Comparison of ENCODE assay signal across 10 mouse cellular contexts in genomic region chr5:77570364-77570763, GRCm38 (mm10).
A peak's percentile ranks its signal among the peaks of the same experiment; 100 is the strongest.
DNase-seq lines count a peak whose midpoint lies in the region; ATAC-seq and TF ChIP-seq lines count a peak whose summit lies in the region.
"Had no signal": no experiment of that assay in that cellular context is flagged by ENCODE, and none has a peak within 500 bp of the region (broad histone marks: within the 10 kb centered on the region; RNA-seq: fewer than 3 reads in every experiment).

No protein-coding gene starts in this region.

- H3K4me1 ChIP-seq in kidney, embryonic 15.5 days = no peaks in the 10 kb centered on the region
- H3K4me1 ChIP-seq in heart, embryonic 10.5 days = 0 out of 2 replicates have a peak, but pooled peaks cover 4% of the 10 kb centered on the region
- no peaks in the 10 kb centered on the region for H3K4me1 ChIP-seq in midbrain, embryonic 13.5 days (replicated peaks)
- H3K4me1 ChIP-seq: lung, embryonic 15.5 days had no signal

- H3K36me3 ChIP-seq in kidney, embryonic 15.5 days = no peaks in the 10 kb centered on the region
- no peaks in the 10 kb centered on the region for H3K36me3 ChIP-seq in heart, embryonic 10.5 days
- no peaks in the 10 kb centered on the region for H3K36me3 ChIP-seq in midbrain, embryonic 13.5 days
- H3K36me3 ChIP-seq: lung, embryonic 15.5 days had no signal

- no peak for TF ChIP-seq POLR2A in brain, embryonic 14.5 days (IDR thresholded peaks at IDR 0.05; ENCODE audit: borderline replicate concordance, extremely low read depth, insufficient read depth, insufficient read length, poor library complexity, severe bottlenecking)

- H3K4me3 ChIP-seq in kidney, embryonic 15.5 days (replicated peaks) = no peak overlapping the region
- H3K4me3 ChIP-seq in heart, embryonic 10.5 days = no peak overlapping the region
- no peak overlapping the region for H3K4me3 ChIP-seq in midbrain, embryonic 13.5 days (replicated peaks)
- H3K4me3 ChIP-seq: lung, embryonic 15.5 days; myocyte had no signal

- peak; percentile 78; the same call in 1 of the 2 replicates for ATAC-seq in kidney, embryonic 15.5 days (replicated peaks; ENCODE audit: low FRiP score)
- peak; percentile 60; the same call in 1 of the 2 replicates for ATAC-seq in midbrain, embryonic 13.5 days
- no peak for ATAC-seq in inflammation-experienced regulatory T-cells, adult 6 months

- no peak for DNase-seq in kidney, adult 8-10 months
- peak; percentile 40 for DNase-seq in brain, embryonic 14.5 days (ENCODE audit: low read depth)
- no peak for DNase-seq in heart, embryonic 10.5 days (ENCODE audit: low spot score)
- DNase-seq in thymus, adult 18-20 months = no peak
- DNase-seq: cerebellum, postnatal 25 days had no signal

- no peak overlapping the region for H3K27ac ChIP-seq in kidney, embryonic 15.5 days
- H3K27ac ChIP-seq in heart, embryonic 10.5 days = 0 out of 2 replicates have a peak overlapping the region, but pooled peaks have one; percentile 37
- H3K27ac ChIP-seq in midbrain, embryonic 13.5 days = no peak overlapping the region
- H3K27ac ChIP-seq: lung, embryonic 15.5 days had no signal

- no peak for TF ChIP-seq CTCF in brain, embryonic 14.5 days (IDR thresholded peaks at IDR 0.05; ENCODE audit: borderline replicate concordance, extremely low read depth, insufficient read depth, insufficient read length)

- no peak overlapping the region for H3K4me2 ChIP-seq in kidney, embryonic 15.5 days
- no peak overlapping the region for H3K4me2 ChIP-seq in midbrain, embryonic 13.5 days (replicated peaks)
- H3K4me2 ChIP-seq: lung, embryonic 15.5 days had no signal

- no peak overlapping the region for H3K9ac ChIP-seq in kidney, embryonic 15.5 days
- no peak overlapping the region for H3K9ac ChIP-seq in midbrain, embryonic 13.5 days (replicated peaks)
- H3K9ac ChIP-seq: lung, embryonic 15.5 days had no signal

- H3K9me3 ChIP-seq in kidney, embryonic 15.5 days (replicated peaks) = no peaks in the 10 kb centered on the region
- no peaks in the 10 kb centered on the region for H3K9me3 ChIP-seq in heart, embryonic 10.5 days
- no peaks in the 10 kb centered on the region for H3K9me3 ChIP-seq in midbrain, embryonic 13.5 days
- H3K9me3 ChIP-seq: lung, embryonic 15.5 days had no signal

- 55% methylated on average over 9 of the region's 9 CpGs for WGBS in kidney, embryonic 15.5 days
- 61% methylated on average over 9 of the region's 9 CpGs for WGBS in heart, embryonic 10.5 days
- WGBS in midbrain, embryonic 13.5 days = 59% methylated on average over 9 of the region's 9 CpGs

- no peaks in the 10 kb centered on the region for H3K27me3 ChIP-seq in kidney, embryonic 15.5 days
- H3K27me3 ChIP-seq in heart, embryonic 10.5 days (ENCODE audit: insufficient read depth, poor library complexity, severe bottlenecking) = no peaks in the 10 kb centered on the region
- H3K27me3 ChIP-seq in midbrain, embryonic 13.5 days = no peaks in the 10 kb centered on the region
- H3K27me3 ChIP-seq: lung, embryonic 15.5 days had no signal
